Mouse (Mus musculus) gastrocnemius, postnatal 25 days (tissue): ENCODE data around the gene Prg2. TPM values are rescaled to one million over a fixed set of nuclear protein-coding genes. Genes with fewer than 3 reads are reported as not detected.

Experiments
- DNase-seq: peaks from one replicate; pipeline ENCODE4 v3.0.0; 2022
- total RNA-seq, 2 experiments: library from RNA; stranded (reverse); gene quantifications; 1 replicate in 1 of 2; 2 replicates in 1 of 2; pipeline ENCODE4 v1.2.3; 2021

The Prg2 gene
- total RNA-seq, 2 experiments from 2014 or later = not detected

DNA sequence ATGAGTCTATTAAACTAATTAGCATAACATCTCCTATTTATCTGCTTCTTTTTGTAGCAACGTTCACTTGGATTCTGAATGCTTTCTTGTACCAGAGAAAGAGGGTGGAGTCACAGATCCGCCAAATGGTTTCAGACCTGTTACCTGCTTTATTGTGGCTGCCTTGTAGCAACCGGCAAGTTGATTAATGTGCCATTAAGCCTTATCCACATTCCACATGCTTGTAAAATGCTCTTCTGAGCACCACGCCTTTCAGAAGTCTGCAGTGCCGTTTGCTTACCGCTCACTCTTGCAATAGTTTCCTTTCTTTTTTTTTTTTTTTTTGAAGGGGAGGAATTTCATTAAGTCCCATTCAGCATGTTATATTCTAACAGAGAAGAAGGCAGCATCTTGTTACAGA, 49.6 kb downstream of the Prg2 start:
- DNase-seq = no peak

GRCm38 (mm10) chr2:85030989-85031388, 50.7 kb downstream of the Prg2 start:
- no peak for DNase-seq

DNA sequence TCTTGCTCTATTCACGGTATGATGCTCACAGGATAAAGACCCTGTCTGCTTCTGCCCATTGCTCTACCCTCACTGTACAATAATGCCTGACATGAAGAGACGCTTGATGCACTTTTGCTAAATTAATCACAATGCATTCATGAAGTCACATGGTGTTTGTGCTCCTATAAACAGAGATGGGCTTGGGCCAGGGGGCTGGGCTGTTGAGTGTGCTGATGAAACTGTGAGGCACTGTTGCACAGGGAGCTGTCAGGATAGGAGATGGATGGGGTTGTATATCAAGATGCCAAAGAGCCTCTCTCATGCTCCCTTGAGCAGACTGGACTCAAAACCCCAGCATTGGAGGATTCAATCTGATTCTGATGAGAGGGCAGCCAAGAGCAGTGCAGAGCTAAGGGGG, 52.9 kb downstream of the Prg2 start:
- DNase-seq = no peak

Other genes with a start within 250 kb of the Prg2 start
- under 1 TPM; 0.49 to 0.51 TPM for gene Ypel4, start 246.4 kb upstream of the Prg2 start, total RNA-seq
- gene Gm19426, start 236.8 kb upstream of the Prg2 start, total RNA-seq = under 1 TPM; 0.54 to 0.95 TPM
- gene Serping1, start 205.0 kb upstream of the Prg2 start, total RNA-seq = 10 to 100 TPM; 46.7 to 59.3 TPM
- 1 to 10 TPM; 4.2 to 8.1 TPM for gene Ube2l6, start 181.6 kb upstream of the Prg2 start, total RNA-seq
- gene Smtnl1, start 157.8 kb upstream of the Prg2 start, total RNA-seq = 100 to 1,000 TPM; 101 to 105 TPM
- gene Timm10, start 153.5 kb upstream of the Prg2 start, total RNA-seq = 10 to 100 TPM; 49.3 to 51.3 TPM
- 1 to 10 TPM; 7.7 to 8.4 TPM for gene Slc43a1, start 141.6 kb upstream of the Prg2 start, total RNA-seq
- gene Rtn4rl2, start 93.8 kb upstream of the Prg2 start, total RNA-seq = under 1 TPM; 0.43 to 0.54 TPM
- 10 to 100 TPM; 22.9 to 23.4 TPM for gene Slc43a3, start 43.9 kb upstream of the Prg2 start, total RNA-seq
- gene Prg3, start 7.8 kb downstream of the Prg2 start, total RNA-seq = not detected
- 10 to 100 TPM; 25.5 to 28.3 TPM for gene Ssrp1, start 56.8 kb downstream of the Prg2 start, total RNA-seq
- under 1 TPM; 0.40 to 0.43 TPM for gene P2rx3, start 57.0 kb downstream of the Prg2 start, total RNA-seq
- 10 to 100 TPM; 26.0 to 29.1 TPM for gene Tnks1bp1, start 67.6 kb downstream of the Prg2 start, total RNA-seq
- gene Aplnr, start 155.8 kb downstream of the Prg2 start, total RNA-seq = 10 to 100 TPM; 13.7 to 16.9 TPM
- 1 to 10 TPM in 1 of 2 experiments, under 1 TPM in 1; 0.59 to 1.8 TPM for gene Lrrc55, start 216.7 kb downstream of the Prg2 start, total RNA-seq